Mouse (Mus musculus) cerebellum, postnatal 10 days (tissue): ENCODE measurements around the gene Apc2.

Experiments
- DNase-seq, 2 experiments: peaks; one replicate each; pipeline ENCODE4 v3.0.0; 2021; ENCODE audit warnings: mixed read lengths in 2 of 2

Gene Apc2

DNA sequence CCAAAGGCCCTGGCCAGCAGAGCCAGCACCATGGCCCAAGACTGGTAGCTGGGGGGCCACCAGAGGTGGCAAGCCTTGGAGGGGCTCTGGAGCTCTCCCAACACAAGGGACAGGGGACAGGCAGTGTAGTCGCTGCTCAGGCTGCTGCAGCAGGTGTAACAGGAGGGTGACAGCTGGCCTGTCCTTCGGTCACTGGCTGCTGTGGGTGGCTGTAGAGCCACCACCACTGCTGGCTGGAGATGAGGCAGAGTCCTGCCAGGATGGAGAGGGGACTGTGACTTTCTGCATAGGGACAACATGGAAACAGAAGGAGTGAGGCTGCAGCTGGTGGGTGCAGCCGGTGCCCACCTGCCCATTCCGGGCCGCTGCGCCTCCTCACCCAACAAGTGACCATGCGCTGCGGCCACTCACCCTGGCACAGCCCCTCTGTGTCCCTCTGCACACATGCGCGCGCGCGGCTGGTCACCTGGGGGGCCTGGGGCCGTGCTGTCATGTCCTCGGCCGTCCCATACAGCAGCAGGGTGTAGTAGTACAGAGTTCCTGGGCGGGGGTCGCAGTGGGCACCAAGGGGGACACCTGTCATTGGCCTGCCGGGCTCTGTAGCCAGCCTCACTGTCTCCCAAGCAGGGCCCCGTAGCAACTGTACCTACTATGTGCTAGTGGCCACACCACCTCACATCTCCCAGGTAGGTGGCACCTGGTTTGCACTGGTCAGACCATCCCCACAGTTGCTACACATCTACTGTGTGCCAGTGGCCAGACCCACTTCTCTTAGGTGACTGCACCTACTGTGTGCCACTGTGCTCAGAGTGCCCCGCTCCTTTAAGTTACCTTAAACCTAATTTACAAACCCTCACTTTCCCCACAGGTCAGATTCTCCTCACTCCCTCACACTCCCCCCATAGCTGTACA is 26.1 kb downstream of the Apc2 start:
- no peak for DNase-seq

- DNase-seq: peak; percentile 41 to 58
These were observed 27.0 kb downstream of the Apc2 start for GRCm38 (mm10) chr10:80322811-80323211.

GRCm38 (mm10) chr10:80323261-80324119 is 27.7 kb downstream of the Apc2 start:
- peak; percentile 73 to 75 for DNase-seq

- DNase-seq: no peak
These were observed 28.6 kb downstream of the Apc2 start for GRCm38 (mm10) chr10:80324120-80325037.

- no peak for DNase-seq
These were observed 29.3 kb downstream of the Apc2 start for GRCm38 (mm10) chr10:80325045-80325444.

DNA sequence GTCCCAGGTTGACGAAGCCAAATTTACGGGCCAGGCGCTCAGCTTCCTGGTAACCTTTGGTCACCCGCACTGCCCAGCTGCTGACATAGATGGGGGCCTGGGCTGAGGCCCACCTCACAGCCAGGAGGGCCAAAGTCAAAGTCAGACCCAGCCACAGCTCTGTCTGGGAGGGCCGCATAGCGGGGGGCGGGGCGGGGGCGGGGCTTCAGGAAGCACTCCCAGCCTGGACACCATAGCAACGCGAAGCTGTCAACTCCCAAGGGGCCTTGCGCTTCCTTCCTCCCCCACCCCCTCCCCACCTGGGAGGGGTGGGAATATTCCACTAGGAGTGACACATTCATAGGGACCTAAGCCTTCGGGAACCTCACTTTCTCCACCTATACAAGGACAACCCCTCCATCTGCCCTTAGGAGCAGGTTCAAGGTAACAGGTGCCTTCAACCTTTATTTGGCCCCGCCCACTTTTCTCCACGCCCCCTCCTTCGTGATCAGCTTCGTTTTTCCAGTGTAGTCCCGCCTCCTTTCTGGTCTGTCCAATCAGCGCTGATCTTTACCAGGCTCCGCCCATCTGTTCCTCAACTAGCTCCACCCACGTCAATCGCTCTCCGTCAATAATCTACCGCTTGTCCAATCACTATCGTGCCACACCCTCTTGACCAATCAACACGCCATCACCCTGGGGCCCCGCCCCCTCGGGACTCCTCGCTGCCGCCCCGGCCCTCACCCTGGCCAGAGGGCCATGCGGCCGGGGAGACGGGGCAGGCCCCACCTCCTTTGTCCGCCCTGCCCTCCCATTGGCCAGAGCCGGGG is 33.7 kb downstream of the Apc2 start, which contains the start of the genes Pcsk4 and Reep6:
Gene Pcsk4 (minus strand): TSS at position 226 of the 809 bp plus-strand sequence.
Gene Reep6 (plus strand): TSS at position 681 of the 809 bp plus-strand sequence.
- peak; percentile 99 for DNase-seq

- DNase-seq: no peak
These were observed 34.3 kb downstream of the Apc2 start for GRCm38 (mm10) chr10:80330084-80330483.

GRCm38 (mm10) chr10:80330888-80331287 is 35.1 kb downstream of the Apc2 start:
- no peak for DNase-seq

DNA sequence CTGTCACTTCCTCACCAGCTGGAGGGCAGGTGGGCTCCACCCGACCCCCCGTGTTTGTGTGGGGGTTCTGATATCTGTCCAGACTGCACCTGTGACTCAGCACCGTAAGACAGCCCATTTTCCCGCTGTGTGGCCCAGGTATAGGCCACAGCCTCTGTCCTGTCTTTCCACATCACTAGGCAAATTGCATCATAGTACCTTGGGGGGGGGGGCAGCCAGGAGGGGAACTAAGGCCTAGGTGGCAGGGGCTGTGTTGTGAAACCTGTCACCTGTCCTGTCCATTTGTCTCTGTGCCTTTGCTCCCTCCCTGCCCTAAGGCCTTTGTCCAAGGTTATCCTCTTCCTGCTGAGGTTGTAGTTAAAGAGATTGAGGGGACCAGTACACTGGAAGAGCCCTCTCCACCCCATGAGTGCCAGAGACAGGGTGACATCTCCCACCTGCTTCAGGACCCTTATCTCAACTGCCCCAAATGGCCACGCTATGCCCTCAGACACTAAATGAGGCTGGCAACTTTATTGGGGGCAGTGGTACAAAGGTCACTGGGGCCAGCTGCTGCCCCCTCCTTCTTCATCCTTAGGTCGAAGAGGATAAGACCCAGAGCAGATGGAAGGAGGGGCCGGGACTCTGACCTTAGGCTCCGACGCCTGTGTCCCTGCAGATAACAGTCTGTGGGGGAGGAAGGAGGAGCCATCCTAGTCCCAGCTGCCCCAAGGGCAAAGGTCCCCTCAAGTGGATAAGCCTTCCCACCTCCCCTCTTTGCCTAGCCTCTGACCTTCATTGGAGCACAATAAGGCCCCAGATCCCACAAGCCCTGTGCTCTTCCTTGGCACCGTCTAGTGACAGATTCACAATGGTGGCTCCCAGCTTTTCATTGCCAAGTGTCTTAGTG is 36.1 kb downstream of the Apc2 start:
- peak in 1 of 2 experiments; percentile 84 for DNase-seq

DNA sequence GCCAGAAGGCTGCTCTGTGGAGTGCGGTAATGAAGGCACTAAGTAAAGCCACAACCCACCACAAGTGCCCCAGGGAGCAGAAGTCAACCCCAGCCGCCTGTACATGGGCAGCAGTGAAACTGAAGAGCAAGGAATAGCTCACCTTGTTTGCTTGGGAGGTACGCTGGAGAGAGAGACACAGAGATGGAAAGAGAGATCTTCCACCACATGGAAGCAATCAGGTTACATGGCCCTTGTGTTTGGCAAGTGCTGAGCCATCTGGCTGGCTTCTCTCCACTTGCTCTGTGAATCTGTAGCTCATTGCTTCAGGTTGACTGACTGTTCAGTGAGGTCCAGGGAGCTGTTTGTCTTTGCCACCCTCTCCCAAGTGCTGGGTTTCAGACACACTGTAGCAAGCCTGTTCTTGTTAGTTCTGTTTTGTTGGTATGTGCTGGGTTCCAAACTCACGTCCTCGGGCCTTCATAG is 36.8 kb downstream of the Apc2 start:
- DNase-seq: peak; percentile 85

DNA sequence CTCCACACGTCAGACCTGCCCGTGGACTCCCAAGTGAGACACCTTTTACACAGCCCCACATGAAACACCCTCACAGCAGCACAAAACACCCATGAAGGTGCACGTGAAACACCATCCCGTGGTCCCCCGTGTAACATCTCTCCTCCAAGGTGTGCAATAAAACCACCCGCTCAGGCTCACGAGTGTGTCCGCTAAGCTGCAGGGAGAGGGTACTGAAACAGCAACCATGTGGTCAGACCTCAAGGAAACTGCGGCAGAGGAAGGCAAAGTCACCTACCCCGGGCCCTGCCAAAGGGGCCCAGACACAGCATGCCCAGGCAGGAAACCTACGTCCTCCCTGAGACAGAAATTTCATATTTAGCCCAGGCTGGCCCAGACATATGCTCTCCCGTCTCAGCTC is 40.5 kb downstream of the Apc2 start:
- DNase-seq: no peak

DNA sequence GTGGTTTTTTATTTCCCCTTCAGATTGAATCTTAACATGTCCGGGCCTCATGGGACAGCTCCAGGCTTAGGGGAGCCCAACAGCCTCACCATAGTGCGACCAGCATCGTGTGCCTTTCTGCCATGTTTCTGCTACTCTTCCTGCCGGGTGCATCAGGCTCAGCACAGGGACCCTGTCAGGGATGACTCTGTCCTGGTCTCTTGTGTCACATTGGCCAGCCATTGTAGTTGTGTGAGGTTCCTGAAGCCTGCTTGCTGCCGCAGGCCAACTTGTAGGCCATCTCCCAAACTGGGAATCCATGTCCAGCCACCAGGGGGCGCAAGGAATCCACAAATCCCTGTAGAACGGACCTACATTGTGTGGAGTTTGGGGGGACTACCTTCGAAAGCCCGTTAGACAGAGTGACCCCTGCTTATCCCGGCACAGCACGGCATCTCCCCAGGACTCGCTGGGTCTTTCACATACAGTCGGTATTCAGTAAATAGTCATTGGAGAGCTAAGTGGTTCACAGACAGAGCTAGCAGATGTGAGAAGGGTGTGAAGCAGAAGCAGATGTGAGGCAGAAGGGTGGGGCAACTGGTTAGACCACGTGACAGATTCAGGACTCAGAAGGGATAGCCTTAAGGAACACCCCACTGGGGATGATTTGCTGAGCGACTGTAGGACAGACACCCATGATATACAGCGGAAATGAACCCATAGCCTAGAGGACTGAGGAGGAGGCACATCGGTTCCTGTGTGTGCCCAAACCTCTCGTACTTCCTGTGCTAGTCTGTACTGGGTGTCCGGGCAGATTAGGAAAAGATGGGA is 44.4 kb downstream of the Apc2 start:
- peak; percentile 94 to 96 for DNase-seq

DNA sequence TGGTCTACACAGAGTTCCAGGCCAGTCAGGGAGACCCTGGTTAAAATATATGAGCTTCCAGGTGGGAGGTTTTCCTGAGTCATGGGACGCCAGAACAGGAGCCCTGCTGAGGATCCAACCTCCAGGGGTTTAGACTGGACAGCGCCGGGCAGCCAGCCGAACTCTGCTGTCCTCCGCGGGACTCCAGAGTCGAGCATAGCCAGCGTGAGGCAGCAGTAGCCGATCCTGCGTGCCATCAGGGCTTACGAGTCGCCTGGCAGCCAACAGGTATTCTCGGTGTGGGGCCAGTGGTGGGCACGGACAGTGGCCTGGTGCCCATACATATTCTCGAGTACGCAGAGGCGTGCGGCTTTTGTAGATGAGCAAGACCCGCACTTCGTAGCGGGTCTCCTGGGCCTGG is 45.2 kb downstream of the Apc2 start:
- no peak for DNase-seq

GRCm38 (mm10) chr10:80341491-80342304 is 45.9 kb downstream of the Apc2 start:
- no peak for DNase-seq

- no peak for DNase-seq
These were observed 46.5 kb downstream of the Apc2 start for GRCm38 (mm10) chr10:80342305-80342748.

DNA sequence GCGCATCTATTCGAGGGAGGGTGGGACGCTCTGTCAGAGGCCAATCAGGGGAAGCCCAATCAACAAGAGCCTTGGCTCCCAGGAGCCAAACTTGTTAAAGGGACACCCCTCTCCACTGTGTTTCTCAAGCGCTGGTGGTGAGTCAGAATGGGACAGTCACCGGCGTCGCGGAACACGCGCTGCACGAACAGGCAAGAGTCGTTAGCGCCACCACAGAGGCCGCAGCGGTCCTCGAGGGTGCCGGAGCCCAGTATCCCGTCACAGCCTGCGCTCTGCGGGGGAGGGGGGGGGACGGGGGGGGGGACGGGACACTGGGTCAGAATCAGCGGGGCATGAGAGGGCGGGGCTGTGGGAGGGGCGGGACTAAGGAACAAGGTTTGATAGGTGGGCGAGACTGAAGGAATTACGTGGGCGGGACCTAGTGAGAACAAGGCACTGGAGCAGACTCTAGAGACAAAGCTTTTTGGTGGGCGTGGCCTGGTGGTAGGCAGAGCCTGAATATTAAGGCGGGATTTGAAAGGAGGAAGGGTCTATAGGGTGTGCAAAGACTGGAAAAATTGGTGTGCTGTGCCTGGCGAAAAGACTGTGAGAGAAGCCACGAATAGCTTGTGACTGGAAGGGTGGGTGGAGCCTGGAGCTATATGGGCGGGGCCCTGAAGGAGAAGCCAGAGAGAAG is 47.1 kb downstream of the Apc2 start:
- DNase-seq: peak in 1 of 2 experiments; percentile 53

DNA sequence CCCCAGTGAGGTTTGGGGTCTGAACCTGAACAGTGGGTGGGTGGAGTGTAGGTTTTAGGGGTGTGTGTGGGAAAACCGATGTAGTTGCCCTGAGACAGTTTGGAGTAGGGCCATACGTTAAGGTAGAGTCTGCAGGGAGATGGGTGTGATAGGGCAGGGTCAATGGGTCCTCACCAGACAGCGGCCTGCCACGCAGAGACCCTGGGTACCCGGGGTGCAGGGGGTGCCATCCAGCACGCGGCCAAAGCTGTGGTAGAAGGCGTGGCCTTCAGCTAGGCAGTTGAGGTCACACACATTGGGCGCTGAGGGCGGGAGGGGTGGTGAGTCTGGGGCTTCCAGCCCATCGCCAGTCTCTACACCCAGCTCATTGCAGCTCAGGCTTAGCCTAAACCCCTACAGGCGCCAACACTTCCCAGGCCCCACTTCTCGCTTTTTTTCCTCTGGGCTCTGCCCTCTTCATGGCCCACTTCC is 47.7 kb downstream of the Apc2 start:
- DNase-seq: no peak
